Mouse (Mus musculus) common myeloid progenitor, adult 5-6 weeks (primary cell): Measurements from ENCODE around the gene Klk11. TPM values are rescaled to one million over a fixed set of nuclear protein-coding genes. Genes with fewer than 3 reads are reported as not detected.

Experiments
- ATAC-seq: replicated peaks from 2 replicates; pipeline ENCODE4 v1.8.0; 2016; ENCODE audit warnings: low read depth, mild to moderate bottlenecking, moderate TSS enrichment, inconsistent platforms; ENCODE audit not compliant: poor library complexity, severe bottlenecking
- total RNA-seq: library from RNA; stranded (forward); fragments of 200-1000, 187-1606 nt; gene quantifications from 2 replicates; pipeline ENCODE4 v1.2.3, GENCODE M21; 2017

The Klk11 gene
- total RNA-seq, 1 experiment from 2014 or later = not detected

DNA sequence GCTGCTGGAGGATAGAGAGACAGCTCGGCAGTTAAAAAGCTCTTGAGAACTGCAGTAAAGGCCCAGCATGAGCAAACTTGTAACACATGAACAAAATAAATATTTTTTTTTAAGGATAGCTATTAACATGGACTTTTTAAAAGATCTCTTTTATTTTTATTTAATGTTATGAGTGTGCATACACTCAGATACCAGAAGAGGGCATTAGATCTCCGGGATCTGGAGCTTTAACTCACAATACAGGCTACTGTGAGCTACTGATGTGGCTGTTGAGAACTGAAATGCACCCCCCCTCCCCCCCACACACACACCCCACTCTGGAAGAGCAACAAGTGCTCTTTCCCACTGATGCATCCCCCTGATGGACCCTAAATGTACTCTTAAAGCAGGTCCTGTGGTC is 14.9 kb downstream of the Klk11 start:
- ATAC-seq = no peak

DNA sequence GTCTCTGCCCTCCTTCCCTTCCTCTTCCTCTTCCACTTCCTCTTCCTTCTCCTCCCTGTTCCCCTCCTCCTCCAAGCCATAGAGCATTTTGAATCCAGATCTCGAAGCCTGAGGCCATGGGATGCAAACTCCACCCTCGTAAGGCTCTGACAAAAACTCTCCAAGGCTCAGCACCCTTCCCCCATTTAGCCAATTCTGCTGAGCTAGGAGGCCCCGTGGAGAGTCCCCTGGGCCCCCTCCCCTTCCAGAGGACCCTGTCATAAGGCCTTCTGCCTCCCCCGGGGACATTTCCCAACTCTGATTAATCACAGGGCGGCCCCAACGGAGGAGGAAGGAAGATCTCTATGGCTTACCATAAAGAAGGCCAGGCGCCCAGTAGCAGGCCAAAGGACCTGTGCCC is 17.2 kb downstream of the Klk11 start, which contains the start of gene Klk9:
Gene Klk9, plus strand, starts transcription at position 301 of the 400 bp plus-strand sequence.
- no peak for ATAC-seq

DNA sequence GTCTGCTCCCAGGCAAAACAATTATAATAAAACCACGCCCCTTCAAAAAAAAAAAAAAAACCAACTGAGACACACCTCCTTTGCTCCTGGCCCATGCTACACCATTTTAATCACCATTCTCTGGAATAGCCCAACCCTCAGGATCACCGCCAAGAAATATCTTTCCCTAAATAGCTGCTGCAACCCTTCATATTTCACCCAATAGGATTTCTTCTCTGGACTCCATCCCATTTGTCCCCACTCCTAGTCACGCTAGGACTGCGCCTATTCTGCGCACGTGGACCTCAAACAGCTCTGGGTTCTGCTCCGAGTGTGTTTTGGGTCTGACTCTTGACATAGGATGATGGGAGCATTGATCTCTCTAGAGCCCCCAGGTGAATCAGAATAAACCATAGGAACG is 22.0 kb downstream of the Klk11 start:
- ATAC-seq = no peak

DNA sequence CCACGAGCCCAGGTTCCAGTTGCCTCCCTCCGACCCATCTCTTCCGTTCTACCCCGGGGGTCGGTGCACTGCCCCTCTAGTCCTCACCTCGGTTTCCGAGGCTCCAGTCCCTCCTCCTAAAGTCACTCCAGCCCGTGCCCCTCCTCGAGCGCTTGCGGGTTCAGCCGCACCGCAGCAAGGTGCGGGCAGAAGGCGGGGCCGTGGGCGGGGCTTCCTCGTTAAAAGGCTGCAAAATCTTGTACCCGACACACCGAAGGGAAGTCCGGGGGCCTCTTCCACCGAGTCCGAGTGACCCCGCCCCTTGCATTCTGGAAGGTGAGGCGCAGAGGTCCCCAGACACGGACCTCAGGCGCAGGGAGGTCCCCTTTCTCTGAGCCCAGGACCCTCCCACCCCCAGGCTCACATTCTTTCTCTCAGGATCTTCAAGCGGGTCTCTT is 22.9 kb downstream of the Klk11 start, which contains the start of gene Klk8:
Gene Klk8, plus strand, starts transcription at position 245 of the 437 bp plus-strand sequence.
- ATAC-seq = peak; percentile 55

DNA sequence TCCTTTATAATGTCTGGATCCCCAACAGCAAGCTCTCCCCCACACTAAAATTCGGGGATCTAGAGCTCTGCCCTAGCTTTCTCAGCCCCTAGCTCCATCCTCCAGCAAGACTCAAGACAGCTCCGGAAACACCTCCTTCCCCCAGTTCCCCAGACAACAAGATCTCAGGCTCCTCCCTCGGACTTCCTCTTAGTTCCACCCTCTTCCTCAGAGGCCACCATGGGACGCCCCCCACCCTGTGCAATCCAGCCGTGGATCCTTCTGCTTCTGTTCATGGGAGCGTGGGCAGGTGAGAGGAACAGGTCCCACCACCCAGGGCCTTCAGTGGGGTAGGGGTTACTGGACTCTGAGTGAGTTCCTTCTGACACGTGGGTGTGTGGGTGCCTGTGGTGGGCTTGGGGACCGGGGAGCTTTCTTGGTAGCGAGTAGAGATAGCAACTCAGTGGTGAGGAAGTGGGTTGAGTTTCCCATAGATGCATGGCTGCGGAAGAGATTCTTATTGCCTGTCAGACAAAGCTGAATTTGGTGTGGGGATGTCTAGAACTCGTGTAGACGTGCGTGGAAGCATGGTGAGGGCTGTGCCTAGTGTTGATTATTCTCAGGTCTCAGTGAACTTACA is 23.5 kb downstream of the Klk11 start:
- peak; percentile 81 for ATAC-seq

DNA sequence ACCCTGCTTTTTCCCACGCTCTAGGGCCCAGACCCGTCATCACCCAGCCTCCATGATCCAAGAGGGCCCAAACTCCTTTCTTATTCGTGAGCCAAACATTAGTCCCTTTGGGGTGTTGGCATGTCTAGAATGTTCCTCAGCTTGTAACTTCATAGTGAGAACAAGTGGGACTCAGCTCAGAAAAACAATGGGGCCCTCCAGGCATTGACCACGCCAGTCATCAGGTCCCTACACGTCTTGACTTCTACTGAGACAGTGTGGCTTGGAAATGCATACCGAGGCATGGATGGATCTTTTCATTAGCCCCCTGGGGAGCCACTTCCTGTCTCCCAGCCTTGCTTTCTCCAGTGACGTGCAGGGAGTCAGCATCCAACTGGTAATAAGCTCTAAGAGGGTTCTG is 25.5 kb downstream of the Klk11 start:
- no peak for ATAC-seq

DNA sequence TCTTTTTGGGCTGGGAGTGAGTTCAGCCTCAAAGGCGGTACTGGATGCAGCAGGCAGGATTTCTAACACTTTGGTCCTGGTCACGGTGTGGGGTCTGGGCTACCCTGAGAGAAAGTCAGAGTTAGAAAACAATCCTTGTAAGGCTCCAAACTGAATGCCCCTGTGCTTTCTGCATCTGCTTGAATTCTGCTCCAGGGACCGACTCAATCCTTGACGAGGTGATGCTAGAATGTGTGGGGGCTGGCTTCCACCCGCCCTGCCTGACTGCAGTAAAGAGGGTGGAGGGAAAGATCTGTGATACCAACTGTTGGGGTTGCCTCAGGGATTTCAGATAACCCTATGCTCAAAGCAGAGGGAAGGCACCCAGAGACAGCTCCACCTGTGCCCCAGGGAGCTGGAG is 36.6 kb downstream of the Klk11 start, which contains the start of gene Klk7:
Gene Klk7, plus strand, starts transcription at position 301 of the 400 bp plus-strand sequence.
- ATAC-seq = no peak

DNA sequence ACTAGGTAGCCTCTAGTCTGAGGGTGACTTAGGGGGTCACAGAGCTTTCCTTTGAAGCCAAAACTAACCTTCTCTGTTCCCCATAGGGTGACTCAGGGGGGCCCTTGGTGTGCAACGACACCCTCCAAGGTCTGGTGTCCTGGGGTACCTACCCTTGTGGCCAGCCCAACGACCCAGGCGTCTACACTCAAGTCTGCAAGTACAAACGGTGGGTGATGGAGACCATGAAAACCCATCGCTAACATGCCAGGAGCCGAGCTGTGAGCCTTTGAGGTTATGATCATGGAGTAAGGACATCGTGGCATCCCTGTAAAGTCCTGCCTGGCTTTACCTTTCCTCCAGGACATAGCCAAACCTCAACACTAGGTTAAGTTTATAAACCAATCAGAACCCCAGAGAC is 40.8 kb downstream of the Klk11 start:
- ATAC-seq = no peak

DNA sequence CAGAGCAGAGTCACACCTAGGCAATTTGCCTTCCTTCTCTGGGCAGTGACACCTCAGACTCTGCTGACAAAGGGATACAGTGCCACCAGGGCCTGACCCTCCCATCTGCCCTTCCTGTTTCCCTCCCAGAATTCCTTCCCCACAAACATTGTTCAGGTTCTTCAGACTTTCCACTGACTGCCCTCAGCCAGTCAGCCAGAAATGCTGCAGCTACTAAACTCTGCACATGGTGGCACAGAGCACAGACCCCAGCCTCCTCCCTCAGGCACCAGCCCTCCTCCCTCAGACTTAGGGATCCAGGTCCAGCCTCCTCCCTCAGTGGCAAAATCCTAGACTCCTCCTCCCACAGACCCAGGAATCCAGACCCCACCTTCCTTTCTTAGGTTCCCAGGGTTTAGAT is 42.3 kb downstream of the Klk11 start:
- ATAC-seq = no peak

DNA sequence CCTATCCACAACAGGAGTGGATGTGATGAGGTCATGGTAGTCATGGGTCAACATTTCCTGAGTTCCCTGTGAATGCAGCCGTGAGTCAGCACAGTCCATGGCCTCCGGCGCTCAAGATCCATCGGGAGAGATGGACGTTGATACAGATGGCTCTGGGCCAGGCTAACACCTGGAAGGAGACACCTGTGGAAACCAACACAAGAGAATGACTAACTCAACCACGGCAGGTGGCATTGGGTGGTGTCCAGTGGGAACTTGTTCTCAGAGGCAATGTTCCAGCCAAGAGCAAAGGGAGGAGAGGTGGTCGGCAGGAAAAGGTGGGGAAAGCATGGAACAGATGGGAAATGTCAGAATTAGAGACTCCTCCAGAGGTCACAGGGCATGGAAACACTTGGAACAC is 47.2 kb downstream of the Klk11 start:
- no peak for ATAC-seq

DNA sequence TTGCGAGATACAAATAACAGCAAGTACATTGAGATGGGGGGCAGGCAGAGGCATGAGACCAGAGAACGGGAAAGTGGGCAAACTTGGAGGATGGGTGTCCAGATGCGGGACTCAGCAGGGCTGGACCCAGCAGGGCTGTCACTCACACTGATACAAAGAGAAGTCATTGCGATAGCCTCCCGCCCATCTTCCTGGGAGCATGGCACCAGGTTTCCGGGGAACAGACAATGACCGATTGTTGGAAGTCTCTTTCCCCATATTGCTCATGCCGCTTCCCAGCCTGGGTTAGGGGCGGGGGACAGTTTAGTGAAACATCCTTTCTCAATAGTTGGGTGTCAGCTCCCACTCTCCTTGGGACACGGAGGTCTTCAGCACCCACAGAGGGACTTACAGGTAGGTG is 49.8 kb downstream of the Klk11 start, which contains the start of gene Klk6:
Gene Klk6, plus strand, starts transcription at position 301 of the 400 bp plus-strand sequence.
- ATAC-seq = no peak

DNA sequence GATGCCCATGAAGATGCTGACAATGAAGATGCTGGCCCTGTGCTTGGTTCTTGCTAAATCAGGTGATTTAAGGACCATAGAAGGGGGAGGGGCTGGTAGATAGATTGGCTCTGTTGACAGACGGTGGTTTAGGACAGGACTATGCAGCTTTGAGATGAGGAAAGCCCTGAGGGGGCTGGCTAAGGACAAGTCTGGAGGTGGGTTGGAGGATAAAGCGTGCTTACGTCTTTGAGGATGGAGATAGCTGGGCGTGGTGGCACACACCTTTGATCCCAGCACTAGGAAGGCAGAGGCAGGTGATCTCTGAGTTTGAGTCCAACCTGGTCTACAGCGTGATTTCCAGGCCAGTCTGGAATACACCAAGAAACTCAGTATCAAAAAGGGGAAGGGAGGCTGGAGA is 51.7 kb downstream of the Klk11 start:
- ATAC-seq = no peak

DNA sequence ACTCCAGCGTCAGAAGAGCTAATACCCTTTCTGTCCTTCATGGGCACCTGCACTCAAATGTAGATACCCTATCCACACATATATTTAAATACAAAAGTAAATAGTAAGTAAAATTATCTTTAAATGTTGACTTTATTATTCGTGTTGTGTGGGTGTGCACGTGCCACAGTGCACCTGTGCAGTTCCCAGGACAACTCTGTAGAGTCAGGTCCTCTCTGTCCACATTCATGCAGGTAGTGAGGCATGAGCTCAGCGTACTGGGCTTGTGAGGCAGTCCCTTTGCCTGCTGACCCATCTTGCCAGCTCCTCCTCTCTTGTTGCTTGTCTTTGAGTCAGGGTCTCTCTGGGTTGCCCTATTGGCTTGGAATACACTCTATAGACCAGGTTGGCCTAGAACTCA is 53.3 kb downstream of the Klk11 start:
- ATAC-seq = no peak

Other genes starting within 250 kb of the Klk11 start
- gene Cd33, start 230.2 kb upstream of the Klk11 start, total RNA-seq = 3.9 and 5.8 TPM in 2 replicates
- 1.4 and 1.5 TPM in 2 replicates for gene Zfp658, start 212.3 kb upstream of the Klk11 start, total RNA-seq
- 7.8 and 8.1 TPM in 2 replicates for gene Zfp719, start 195.0 kb upstream of the Klk11 start, total RNA-seq
- 0.09 TPM in 1 of 2 replicates, not detected in the other for gene Zfp819, start 167.4 kb upstream of the Klk11 start, total RNA-seq
- gene Ceacam18, start 139.9 kb upstream of the Klk11 start, total RNA-seq = not detected in 2 replicates
- 0.64 and 0.82 TPM in 2 replicates for gene Siglece, start 114.4 kb upstream of the Klk11 start, total RNA-seq
- 8.1 and 9.3 TPM in 2 replicates for gene Ctu1, start 102.6 kb upstream of the Klk11 start, total RNA-seq
- gene Klk14, start 84.2 kb upstream of the Klk11 start, total RNA-seq = not detected in 2 replicates
- gene Klk13, start 62.0 kb upstream of the Klk11 start, total RNA-seq = not detected in 2 replicates
- gene Klk12, start 5.7 kb upstream of the Klk11 start, total RNA-seq = not detected in 2 replicates
- not detected in 2 replicates for gene Klk10, start 6.4 kb downstream of the Klk11 start, total RNA-seq
- not detected in 2 replicates for gene Klk9, start 17.3 kb downstream of the Klk11 start, total RNA-seq
- gene Klk8, start 23.0 kb downstream of the Klk11 start, total RNA-seq = 29.0 and 33.0 TPM in 2 replicates
- gene Klk7, start 36.7 kb downstream of the Klk11 start, total RNA-seq = not detected in 2 replicates
- not detected in 2 replicates for gene Klk6, start 49.9 kb downstream of the Klk11 start, total RNA-seq
- not detected in 2 replicates for gene Klk5, start 67.4 kb downstream of the Klk11 start, total RNA-seq
- gene Klk4, start 106.6 kb downstream of the Klk11 start, total RNA-seq = not detected in 2 replicates
- not detected in 2 replicates for gene Klk15, start 159.1 kb downstream of the Klk11 start, total RNA-seq
- not detected in 2 replicates for gene Klk1b8, start 176.1 kb downstream of the Klk11 start, total RNA-seq
- not detected in 2 replicates for gene Klk1b1, start 192.1 kb downstream of the Klk11 start, total RNA-seq
- gene Klk1b9, start 201.5 kb downstream of the Klk11 start, total RNA-seq = not detected in 2 replicates
- gene Klk1b11, start 221.3 kb downstream of the Klk11 start, total RNA-seq = not detected in 2 replicates
- gene Klk1b26, start 237.6 kb downstream of the Klk11 start, total RNA-seq = not detected in 2 replicates